Mouse (Mus musculus) brain, embryonic 14.5 days (tissue): ENCODE results near the gene 1700013G24Rik. TPM values are rescaled to one million over a fixed set of nuclear protein-coding genes. Genes with fewer than 3 reads are reported as not detected.
A peak's percentile ranks its signal among the peaks of the same experiment; 100 is the strongest.

Experiments used
- DNase-seq: peaks from one replicate; pipeline ENCODE4 v3.0.0-alpha.2; 2011; ENCODE audit warnings: low read depth
- CTCF ChIP-seq: fragments of 200-500 bp; IDR thresholded peaks from 2 replicates; pipeline ENCODE4 v1.5.1; 2012; ENCODE audit warnings: inconsistent platforms, mild to moderate bottlenecking, moderate library complexity, borderline replicate concordance; ENCODE audit not compliant: insufficient read depth, insufficient read length; ENCODE audit errors: extremely low read depth
- POLR2A ChIP-seq: fragments of 200-500 bp; IDR thresholded peaks from 2 replicates; pipeline ENCODE4 v1.6.1; 2012; ENCODE audit warnings: mild to moderate bottlenecking, inconsistent platforms, borderline replicate concordance; ENCODE audit not compliant: poor library complexity, insufficient read depth, insufficient read length, severe bottlenecking; ENCODE audit errors: extremely low read depth
- polyA plus RNA-seq: library from polyadenylated mRNA; depleted of rRNA; stranded (reverse); fragments of >200 nt; gene quantifications from 2 replicates; pipeline ENCODE4 v1.2.3, GENCODE M21; 2012; rRNA removed

Gene 1700013G24Rik
- polyA plus RNA-seq, 1 experiment, result not detected

DNA sequence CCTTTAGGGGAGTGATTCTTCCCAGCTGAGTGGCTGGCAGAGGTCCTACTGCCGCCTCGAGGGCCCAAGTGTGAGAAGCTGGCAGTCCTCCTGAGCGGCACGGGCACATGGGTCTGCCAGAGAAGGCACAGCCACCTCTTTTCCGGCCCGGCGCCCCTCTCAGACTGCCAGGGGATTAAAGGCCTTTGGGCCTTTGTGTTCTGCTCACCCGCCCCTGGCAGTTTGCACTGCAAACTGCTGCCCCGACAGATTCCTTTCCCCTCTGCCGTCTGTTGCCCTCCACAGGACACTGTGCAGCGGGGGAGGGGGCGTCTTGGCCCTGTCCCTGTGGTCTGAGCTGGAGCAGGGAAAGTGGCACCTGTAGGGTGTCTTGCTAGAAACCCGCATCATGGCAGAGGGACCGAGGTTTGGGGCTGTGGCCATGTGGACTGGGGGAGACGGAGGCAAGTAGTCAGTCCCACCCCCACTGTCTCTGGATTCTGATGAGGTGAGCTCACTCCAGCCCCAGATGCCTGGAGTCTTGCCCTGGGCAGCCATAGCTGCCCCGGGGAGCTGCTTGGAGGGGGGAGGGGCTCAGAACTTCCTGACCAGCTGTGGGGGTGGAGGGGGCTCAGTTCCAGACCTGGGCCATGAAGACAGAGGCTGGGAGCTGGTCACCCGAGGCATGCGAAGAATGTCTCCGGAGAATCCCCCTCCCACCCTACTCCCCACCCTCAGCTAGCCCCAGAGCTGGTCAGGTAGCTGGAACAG lies 41.8 kb downstream of the 1700013G24Rik start:
- peak; percentile 86 for DNase-seq
- TF ChIP-seq CTCF (no peak), POLR2A (no peak)

DNA sequence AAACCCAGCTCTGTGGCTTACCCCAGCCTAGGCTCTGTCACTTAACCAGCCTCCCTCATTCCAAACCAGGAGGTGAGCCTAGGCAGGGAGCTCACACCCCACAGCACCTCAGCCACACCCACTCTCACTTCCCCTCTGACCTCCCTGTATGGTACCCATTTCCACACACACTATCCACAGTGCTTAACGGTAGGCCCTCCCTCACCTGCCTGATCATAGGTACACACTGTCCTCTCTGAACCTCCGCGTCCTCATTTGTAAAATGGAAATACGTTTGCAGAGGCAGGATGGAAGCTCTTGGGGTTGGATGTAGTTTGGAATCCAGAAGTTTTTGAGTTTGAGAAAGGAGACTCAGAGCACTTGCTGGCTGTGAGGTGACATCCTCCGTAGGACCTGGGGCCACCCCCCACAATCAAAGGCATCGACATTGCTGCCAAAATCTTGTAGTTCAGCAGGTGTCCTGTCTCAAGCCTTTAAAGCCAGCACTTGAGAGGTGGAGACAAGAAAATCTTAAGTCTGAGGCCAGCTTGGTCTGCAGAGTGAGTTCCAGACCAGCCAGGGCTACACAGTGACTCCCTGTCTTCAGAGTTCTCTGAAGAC lies 42.5 kb downstream of the 1700013G24Rik start:
- DNase-seq, result no peak
- TF ChIP-seq CTCF (no peak), POLR2A (no peak)

DNA sequence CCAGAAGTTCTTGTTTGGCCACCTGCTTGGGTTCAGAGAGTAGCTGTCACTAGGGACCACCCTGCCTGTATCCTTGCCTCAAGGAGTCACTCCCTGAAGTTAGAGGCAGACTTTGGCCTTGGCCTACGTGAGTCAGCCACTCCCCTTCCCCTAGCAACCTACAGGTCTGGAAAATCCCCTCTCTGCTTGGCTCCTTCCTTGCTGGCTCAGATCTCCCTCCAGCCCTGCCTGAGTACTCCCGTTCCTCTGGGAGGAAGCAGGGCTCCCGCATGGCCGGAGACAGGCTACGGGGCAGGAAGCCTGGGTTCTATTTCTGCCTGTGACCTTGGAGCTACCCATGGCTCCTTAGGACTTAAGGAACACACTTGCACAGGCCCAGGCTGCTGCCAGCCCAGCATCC lies 44.3 kb downstream of the 1700013G24Rik start:
- TF ChIP-seq POLR2A, result no peak
- TF ChIP-seq CTCF, result no peak
- DNase-seq, result no peak

DNA sequence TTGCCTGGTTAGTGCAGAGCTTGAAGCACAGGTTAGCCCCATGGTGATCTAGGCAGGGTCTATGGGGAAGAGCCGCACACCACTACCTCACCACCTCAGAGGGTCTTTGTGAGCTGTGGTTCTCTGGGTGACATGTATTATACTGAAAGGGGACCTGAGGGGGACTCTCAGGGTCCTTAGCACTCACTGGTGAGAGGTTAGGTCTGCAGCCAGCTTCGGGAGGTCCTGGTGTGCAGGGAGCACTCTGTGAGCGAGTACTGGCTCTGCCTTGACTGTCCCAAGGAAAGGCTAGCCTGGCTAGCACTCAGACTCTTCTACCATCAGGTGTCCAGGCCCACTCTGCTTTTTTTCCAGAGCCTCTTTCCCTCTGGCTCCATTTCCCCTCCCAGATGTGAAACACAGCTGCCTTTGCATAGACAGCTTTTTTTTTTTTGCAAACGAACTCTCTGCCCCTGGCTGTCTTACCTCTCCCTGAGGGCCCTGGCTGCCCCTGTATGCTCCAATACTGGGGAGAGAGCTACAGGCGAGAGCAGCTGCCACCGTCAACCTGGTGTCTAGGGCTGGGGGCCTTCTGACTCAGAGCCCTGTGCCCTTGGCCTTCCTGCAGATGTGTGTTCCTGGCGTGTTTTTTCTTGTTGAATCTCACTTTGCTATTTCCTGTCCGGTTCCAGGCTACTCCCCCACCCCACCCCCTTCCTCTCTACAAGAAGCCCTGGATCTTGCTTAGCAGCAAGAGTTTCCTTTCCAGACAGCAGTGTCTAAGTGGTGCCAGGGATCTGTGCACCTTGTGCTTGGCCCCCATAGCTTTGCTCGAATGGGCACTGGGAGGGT lies 45.0 kb downstream of the 1700013G24Rik start:
- no peak for TF ChIP-seq CTCF
- TF ChIP-seq POLR2A, result no peak
- no peak for DNase-seq

DNA sequence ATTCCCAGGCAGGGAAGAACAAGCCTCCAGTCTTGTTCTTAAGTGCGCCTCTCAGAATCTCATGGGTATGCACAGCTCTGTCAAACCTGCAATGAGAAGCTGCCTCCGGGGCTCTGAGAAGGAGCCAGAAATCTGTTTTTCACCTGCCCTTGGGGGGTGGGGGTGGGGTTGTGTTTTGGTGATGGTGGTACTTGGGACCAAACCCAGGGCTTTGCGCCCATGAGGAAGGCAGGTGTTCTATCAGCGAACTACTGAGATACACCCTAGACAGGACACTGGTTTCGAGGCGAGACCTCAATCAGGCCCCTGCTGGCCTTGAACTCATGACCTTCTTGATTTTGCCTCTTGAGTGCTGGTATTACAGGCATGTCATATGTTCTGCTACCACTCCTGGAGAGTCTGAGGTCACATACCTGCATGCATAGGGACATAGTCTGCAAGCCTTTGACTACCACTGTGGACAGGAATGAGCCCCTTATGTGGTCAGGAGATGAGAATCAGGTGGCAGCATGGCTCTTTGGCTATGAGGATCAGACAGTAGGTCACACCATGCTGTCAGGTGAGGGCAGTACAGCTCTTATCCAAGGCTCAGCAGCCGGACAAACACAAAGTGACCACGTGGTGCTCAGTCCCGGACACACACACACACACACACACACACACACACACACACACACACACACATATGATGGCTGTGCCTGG lies 45.9 kb downstream of the 1700013G24Rik start:
- TF ChIP-seq CTCF (no peak), POLR2A (no peak)

DNA sequence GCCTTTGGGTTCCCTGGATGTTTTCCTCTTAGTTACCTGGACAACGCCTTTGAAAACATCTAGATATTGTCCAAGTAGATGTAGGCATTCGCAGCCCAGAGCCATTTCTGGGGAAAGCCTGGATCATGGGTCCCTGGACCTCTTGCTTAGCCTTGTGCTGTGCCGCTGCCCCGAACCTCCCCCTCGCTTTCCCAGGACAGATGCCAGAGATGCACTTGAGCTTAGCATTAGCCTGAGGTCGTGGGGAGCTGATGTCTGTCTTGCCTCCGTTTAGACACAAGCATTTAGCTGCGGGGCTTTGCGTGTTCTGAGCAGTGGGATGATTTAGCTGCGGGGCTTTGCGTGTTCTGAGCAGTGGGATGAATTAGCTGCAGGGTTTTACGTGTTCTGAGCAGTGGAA lies 47.1 kb downstream of the 1700013G24Rik start:
- TF ChIP-seq POLR2A, result no peak
- TF ChIP-seq CTCF, result no peak
- no peak for DNase-seq

More for the DNA sequence above, 45.9 kb downstream of the 1700013G24Rik start:
- no peak for DNase-seq

DNA sequence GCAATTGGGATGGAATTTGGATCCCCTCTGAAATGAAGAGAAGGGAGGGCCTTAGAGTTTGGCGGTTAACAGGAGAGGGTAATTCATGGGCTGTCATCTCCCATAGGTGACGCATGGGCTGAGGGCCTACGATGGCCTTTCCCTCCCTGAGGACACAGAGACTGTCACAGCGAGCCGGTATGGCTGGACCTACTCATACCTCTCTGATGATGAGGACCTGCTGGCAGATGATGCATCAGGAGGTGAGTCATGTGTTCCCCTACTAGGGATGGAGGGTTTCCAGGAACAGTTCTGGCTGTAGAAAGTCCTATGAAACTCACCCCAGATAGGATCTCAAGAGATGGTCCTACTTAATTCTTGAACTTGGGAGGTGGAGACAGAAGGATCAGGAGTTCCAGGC lies 47.9 kb downstream of the 1700013G24Rik start:
- no peak for DNase-seq
- TF ChIP-seq CTCF, result no peak

DNA sequence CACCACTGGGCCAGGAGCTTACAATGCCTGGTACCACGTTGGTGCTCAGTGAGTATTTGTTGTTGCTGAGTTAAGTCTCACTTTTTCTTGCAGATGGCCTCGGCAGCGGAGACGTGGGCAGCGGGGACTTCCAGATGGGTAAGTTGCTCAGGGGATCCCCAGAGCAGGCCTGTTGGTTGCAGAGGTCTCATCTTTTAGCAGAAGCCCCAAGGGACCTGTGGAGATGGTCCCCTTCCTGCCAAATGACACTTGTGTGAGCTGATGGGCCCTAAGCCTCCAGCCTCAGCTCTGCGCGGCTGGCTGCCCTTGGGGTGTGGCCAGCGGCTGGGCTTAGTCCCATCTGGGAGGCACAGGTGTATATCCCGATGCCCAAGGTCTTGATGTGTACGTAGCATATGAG lies 49.1 kb downstream of the 1700013G24Rik start:
- no peak for DNase-seq
- TF ChIP-seq CTCF (no peak), POLR2A (no peak)

DNA sequence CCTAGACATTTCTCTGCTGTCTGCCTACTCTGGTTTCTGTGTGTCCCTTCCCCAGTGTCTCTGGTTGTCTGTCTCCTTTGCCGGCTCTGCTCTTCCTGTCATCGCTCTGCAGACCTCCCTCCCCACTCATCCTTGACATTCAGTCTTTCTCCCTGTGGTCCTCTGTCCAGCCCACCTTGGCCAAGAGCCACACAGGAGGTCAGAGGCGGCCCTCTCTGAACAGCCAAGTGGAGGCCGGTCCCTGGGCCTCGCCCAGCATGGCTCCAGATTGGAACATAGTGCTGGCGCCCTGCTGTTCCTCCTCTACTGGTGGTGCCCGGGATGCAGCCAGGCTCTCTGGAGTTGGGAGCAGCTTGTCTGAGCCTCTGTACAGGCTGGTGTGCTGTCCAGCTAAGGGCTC lies 49.7 kb downstream of the 1700013G24Rik start:
- DNase-seq, result no peak
- TF ChIP-seq CTCF, result no peak
- no peak for TF ChIP-seq POLR2A

DNA sequence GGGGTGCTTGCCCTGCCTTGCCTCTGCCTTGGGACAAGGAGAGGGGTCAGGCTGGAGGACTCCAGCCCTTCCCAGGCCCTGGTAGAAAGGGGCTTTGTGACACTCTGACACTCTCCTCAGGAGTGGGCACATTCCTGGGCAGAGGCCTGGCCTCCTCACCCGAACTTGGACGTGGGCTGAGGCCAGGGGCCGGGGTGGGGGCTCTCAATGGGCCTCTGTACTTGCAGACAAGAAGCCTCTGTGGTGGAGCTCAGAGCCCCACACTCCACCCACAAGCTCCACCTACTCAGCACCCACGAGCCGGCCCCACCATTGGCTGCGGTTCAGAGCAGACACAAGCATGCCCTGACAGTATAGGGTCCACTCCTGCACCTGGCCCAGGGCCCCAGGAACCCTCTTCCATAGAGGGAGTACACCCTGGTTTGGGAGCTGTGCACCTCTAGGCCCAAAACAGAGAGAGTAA lies 50.5 kb downstream of the 1700013G24Rik start:
- no peak for TF ChIP-seq POLR2A
- TF ChIP-seq CTCF, result no peak
- DNase-seq, result no peak

Other genes with a start within 250 kb of the 1700013G24Rik start
- gene Wnt4, start 175.8 kb upstream of the 1700013G24Rik start, polyA plus RNA-seq, result 2.1 and 4.6 TPM in 2 replicates
- gene Cdc42, start 95.6 kb upstream of the 1700013G24Rik start, polyA plus RNA-seq, result 402 and 445 TPM in 2 replicates
- gene Cela3a, start 43.5 kb upstream of the 1700013G24Rik start, polyA plus RNA-seq, result not detected in 2 replicates
- gene Cela3b, start 22.7 kb upstream of the 1700013G24Rik start, polyA plus RNA-seq, result 0.10 TPM in 1 of 2 replicates, not detected in the other
- gene Hspg2, start 15.5 kb downstream of the 1700013G24Rik start, polyA plus RNA-seq, result 3.9 and 16.9 TPM in 2 replicates
- gene Ldlrad2, start 121.3 kb downstream of the 1700013G24Rik start, polyA plus RNA-seq, result not detected in 2 replicates
- gene Usp48, start 140.5 kb downstream of the 1700013G24Rik start, polyA plus RNA-seq, result 134 and 146 TPM in 2 replicates
- gene Rap1gap, start 211.4 kb downstream of the 1700013G24Rik start, polyA plus RNA-seq, result 83.0 and 109 TPM in 2 replicates